Mouse (Mus musculus): ENCODE data around the gene Npc2.

Npc2 gene

DNA sequence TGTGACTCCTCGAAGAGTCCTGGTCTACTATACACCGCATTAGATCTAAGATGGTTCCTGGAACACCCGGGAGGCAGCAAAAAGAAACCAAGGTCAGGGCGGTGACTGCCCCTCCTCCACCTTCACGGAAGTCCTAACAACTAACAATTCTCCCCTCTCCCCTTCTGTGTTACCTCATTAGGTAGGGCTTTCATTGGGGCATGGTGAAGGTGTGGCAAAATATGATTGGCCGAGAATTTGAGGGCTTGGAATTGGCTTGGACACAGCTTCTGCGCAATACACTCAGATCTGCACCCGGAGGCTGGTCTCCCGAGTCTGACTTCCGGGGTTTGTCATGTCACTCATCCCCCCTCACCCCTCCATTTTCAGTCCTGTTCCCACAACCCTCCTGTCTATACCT lies 44.5 kb downstream of the Npc2 start:
- no peak for DNase-seq (ENCODE audit: low read depth, low spot score)

DNA sequence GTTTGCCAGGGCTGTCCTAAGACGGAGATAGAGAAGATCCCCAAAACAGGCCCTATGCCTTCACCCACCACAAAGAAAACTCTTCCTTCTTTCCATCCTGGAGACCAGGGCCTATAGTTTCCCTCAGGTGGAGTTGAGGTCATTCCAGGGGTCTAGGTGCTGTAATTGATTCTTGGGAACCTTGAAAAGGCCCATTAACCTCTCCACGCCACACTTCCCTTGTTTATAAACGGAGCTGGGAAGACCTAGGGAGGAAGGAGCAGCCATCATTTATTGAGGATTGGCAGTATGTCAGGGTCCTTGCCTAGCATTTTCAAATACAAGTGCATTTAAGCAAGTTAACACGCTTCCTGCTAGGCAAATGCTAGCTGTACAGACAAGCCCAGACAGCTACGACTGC lies 45.5 kb downstream of the Npc2 start:
- DNase-seq (ENCODE audit: low read depth, low spot score) = no peak

DNA sequence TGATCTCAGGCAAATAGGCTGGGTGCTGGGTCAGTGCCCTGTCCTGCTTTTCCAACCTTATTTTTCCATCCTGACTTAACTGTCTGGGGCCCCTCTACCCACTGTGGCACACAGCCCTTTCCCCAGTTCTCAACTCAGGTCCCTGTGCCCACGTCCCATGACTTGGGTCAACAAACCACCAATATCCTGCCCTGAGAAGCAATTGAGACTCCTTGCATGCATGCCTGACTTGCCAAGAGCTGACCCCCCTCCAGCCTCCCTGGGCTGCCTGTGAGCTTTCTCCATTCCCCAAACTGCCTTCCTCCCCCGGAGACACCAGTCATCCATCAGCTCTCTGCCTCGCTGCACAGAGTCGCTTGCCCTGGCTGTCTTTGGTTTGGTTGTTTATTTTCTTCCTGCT lies 46.0 kb downstream of the Npc2 start:
- no peak for DNase-seq (ENCODE audit: low read depth, low spot score)

DNA sequence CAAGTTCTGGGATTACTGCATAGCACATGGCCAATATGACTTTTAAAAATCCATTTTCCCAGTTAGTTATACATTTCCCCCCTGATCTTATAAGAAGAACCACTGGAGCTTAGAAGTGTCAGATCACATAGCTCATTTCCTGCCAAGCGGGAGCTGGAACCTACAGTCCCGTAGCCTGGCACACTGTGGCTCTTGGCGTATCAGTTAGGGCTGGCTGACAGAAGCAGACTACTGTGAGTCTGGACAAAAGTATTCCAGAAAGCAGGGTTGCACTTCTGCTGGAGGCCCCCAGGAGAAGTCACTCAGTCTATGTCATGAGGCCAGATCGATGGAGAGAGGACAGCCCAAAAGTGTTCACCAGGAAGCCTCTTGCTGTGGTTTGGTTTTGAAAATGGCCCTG lies 46.6 kb downstream of the Npc2 start:
- no peak for DNase-seq (ENCODE audit: low read depth, low spot score)

DNA sequence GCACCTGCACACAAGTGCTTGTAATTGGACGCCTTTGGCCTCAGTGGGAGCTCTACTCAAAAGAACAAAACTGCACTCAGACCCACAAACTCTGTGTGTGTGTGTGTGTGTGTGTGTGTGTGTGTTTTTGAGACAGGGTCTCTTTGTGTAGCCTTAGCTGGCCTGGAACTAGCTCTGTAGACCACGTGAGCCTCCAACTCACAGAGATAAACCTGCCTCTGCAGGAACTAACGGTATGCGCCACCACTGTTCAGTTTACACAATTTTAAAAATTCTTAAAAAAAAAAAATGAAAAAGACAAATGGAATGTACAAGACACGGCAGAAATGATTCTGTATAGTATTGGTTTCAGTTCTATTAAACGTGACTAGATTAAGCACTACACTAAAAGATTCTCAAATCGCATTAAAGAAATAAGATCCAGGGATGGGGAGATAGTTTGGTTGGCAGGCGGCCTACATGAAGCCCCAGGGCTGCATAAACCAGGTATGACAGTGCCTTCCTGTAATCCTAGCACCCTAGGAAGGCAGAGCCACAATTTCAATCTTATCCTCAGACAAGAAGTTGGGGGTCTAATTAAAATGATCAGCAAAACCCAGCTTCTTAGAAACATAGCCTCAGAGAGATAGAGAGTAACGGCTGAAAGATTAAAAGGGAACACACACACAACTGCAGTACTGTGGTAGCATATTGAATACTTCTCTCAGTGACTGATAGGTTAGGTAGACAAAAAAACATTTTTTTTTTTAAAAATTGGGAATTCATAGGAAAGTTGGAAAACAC lies 54.3 kb downstream of the Npc2 start:
- DNase-seq (ENCODE audit: low read depth, low spot score) = no peak

DNA sequence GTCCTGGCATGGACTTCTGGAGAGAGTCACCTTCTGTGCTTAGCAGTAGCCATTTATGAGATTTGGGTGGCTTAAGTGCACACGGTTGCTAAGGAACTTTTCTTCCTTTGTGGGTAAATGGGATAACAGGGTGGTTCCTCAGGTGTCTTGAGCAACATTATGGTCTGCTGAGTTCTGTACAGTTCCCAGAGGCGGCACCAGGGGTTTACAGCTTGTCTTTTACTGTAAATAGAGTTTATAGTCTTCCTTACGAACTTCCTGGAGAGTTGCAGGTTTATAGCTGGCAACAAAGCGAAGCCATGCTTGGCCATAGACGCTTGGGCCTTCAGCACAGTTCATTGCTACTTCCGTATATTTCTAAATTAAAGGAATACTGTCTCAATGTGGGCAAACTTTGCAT lies 58.4 kb downstream of the Npc2 start:
- no peak for DNase-seq (ENCODE audit: low read depth, low spot score)

DNA sequence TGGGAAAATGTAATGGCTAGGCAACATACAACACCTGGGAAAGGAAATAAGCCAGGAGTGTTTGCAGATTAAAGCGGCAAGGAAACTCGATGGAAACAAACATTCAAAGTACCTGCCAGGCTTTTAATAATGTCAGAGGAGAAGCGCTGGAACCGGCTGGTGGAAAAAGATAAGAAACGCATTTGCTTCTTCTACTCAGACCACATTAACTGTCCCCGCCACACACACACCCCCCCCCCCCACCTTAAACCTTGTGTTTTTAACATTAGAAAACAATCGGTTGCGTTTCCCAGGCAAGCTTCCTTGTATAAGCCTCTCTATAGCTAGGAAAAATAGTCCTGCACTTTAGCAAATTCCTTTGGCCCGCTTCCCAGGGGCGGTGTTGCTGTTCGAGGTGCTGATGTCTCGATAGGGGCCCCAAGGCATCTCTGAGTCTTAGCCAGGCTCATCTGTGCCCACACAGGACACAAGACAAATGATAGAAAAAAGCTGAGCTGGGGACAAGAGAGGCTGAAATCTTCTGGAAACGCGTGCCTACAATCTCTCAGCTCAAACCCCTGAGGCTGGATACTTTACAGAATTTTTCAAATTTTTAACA lies 63.0 kb downstream of the Npc2 start:
- no peak for DNase-seq (ENCODE audit: low read depth, low spot score)

DNA sequence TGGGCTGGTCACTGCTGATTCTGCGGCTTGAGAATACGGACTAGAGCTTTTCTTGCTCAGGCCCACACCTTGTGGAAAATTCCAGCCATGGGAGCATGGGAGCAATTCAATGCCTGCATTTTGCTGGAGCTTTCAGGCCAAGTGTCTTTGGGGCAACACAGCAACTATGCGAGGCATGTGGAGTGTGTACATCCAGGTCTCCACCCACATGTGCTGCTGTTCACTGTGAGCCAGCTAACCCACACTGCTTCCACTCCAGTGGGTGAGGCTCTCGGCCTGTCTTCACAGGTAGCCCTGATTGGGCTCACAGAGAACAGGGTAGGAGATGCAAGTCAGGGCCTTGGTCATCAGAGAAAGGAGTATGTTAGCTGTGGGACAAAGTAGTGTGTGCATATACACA lies 65.1 kb downstream of the Npc2 start:
- DNase-seq (ENCODE audit: low read depth, low spot score) = no peak

DNA sequence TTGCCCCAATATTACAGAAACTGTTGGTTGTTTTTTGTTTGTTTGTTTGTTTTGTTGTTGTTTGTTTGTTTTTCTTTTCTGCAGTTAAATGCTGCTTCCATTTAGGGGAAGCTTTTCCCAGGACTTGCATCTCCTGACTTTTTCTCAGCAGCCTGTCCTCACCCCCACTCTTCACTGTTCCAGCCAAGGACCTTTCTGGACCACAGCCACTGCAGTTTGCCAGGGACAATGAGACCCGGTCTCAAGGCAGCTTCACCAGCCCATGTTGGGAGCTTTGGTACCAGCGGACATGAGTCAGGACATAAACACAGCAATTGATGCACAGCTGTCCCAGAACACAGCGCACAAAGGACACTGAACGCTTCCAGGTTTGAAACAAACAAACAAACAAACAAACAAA lies 66.1 kb downstream of the Npc2 start:
- DNase-seq (ENCODE audit: low read depth, low spot score) = no peak
